Mouse (Mus musculus) embryonic stem cell, embryonic (primary cell): ENCODE results near the gene 2210010C04Rik.

Experiments
- CTCF ChIA-PET, 4 experiments: fragments of 300-600 bp in 2 of 4; fragments of 350-600 bp in 2 of 4; sonication (Branson Sonifier 250); formaldehyde crosslinking; loops; one replicate each; lab custom pipeline; 2022; ENCODE audit warnings: inconsistent platforms in 2 of 4; lab: Charles Lee
- POLR2A ChIA-PET, 4 experiments: fragments of 300-600 bp in 2 of 4; fragments of 350-600 bp in 2 of 4; sonication (Branson Sonifier 250); formaldehyde crosslinking; loops; one replicate each; lab custom pipeline; 2022; ENCODE audit warnings: antibody characterized with exemption in 4 of 4, inconsistent platforms in 1 of 4; lab: Charles Lee

2210010C04Rik gene

DNA sequence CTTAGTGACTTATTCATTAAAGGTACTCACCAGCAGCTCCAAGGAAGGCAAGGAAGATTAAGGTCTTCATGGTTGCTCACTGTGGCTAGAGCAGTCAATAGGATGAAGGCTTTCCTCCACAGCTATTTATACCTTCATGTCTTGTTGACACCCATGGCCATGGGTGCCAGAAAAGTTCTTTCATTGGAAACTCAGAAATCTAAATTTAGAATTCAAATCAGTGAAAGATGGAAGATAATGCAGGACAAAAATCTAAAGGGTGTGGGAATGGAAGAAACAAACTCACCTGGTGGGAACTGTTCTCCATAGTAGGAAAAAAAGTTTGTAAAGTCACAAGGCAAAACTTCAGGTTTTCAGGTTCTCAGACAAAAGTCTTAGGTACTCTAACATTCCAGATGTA is at the start of gene 2210010C04Rik:
TSS of gene 2210010C04Rik (minus strand) at position 101 of the 400 bp plus-strand sequence.
- CTCF ChIA-PET, result no interaction called here
- POLR2A ChIA-PET, result no interaction called here

DNA sequence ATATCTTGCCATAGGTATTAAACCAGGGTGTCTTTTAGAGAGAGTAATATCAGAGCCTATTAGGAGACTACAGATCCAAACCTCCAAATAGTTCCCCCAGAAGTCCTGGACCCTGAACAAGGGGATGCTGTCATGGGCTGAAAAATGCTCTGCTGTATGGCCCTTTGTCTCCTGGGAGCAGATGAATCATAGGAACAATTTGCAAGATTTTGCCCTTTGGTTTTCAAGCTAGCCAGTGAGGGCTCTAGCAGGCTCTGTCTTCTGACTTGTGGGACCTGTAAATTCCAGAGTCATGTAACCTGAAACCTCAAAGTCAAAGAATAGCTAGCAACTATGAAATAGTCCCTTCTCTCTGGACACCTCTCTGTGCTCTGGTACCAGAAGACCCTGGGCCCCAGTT is 44.8 kb upstream of the 2210010C04Rik start:
- ChIA-PET POLR2A (no interaction called here), CTCF (interaction anchor here in 1 of 4 experiments (0.6 kb wide), 1 partner anchor 435 kb away, joined by 3 read pairs; no protein-coding TSS in a partner anchor)

DNA sequence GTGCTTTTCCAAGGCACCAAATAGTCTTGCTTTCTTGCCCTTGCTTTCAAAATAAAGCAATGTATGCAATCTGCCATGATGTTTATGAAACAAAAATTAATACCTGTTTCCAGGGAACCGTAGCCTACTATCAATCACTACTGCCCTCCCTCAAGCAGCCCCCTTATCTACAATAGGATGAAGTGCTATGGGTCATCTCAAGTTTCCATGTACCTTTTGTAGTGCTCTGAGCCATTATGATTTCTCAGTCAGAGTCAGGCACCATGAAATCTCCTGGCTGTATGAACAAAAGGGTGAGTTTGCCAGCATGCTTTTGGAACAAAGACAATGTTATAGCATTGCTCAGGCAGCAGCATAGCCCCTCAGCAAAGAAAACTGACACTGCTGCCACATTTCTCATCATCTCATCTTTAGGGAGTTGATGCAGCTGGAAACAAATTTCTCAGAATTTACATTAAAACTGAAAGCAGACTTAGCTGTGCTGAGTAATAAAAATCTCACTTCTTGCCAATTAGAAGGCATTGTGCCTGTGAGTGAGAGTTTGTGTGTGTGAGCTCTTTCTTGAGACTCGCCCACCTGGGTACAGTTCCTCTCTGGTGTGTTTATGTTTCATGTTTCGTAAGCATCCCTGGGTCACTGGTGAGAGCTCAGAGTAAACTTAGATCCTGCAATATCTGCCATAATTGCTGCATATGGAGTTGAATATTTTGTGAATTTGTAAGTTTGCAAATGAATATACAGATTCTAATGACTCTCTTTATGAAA is 43.4 kb upstream of the 2210010C04Rik start:
- POLR2A ChIA-PET, result no interaction called here
- CTCF ChIA-PET, result interaction anchor here in 1 of 4 experiments (0.7 kb wide), 1 partner anchor 24 kb away, joined by 3 read pairs; no protein-coding TSS in a partner anchor

DNA sequence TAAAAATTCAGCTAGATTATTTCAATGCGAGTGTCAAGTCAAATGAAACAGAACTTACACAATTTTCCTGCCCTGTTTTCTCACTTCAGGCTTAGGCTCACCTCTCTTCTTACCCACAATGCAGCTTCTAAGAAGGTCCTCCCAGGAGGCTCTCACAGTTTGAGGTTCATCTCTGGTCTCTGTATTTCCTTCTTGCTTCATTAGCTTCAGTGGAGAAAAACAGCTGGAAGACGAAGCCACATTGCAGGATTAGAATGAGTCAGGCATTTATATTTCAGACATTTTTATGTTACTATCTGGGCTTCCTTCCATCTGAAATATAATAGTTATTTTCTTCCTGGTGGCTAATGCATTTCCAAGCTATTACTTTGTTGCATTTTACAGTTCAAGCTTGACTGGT is 40.4 kb upstream of the 2210010C04Rik start:
- ChIA-PET POLR2A (no interaction called here), CTCF (no interaction called here)

DNA sequence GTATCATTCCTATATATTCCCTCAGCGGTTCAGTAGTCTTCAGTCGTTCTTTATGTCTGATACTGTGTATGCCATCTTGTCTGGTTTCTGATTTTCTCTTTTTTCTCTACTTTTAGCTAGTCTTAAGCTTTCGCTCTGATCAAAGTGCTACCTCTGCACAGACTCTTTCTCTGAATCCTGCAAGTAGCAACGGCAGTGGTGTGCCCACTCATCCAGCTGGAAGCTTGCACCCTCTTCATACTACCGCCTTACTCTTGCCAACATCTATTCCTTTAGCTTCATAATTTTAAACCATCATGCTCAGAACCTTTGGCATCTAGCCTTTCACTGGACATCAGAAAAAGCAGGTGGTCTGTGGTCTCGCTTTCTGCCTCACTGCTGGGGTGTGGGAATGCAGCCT is 28.0 kb upstream of the 2210010C04Rik start:
- POLR2A ChIA-PET, result no interaction called here
- CTCF ChIA-PET, result no interaction called here

DNA sequence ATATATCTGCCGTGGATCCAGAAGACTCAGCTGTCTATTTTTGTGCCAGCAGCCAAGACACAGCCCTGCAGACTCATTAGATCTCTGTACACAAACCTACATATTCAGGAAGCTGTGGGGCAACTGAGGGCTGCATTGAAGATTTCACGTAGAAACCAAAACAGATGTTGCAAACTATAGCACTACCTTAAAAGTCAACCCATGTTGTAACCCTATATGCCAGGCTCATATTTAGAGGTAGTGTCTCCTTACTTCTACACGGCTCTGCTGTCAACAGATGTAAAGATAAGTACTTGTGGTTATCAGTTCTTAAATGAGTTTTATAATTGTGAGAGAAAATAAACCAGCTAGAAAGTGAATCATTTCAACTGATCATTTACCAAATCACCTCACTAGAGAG is 27.4 kb upstream of the 2210010C04Rik start:
- POLR2A ChIA-PET, result no interaction called here
- CTCF ChIA-PET, result no interaction called here

DNA sequence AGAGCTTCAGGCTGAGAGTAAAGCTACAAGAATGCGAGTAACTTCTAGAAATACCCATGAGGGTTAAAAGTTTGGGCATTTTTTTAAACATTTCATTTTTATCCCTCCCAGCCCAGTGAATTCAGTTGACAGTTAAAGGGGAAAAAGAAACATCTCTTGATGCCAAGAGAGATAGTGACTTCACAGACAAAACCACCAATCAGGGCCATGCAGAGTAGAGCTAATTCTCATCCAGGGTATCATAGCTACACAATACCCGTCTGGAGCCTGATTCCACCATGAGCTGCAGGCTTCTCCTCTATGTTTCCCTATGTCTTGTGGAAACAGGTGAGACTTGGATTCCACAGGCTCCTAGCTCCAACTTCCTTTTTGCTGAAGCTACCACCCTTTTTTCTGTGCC is 26.8 kb upstream of the 2210010C04Rik start:
- ChIA-PET POLR2A (no interaction called here), CTCF (interaction anchor here in 2 of 4 experiments (0.6 to 0.9 kb wide), 3 partner anchors 9 to 210 kb away, joined by 3 read pairs; no protein-coding TSS in a partner anchor)

DNA sequence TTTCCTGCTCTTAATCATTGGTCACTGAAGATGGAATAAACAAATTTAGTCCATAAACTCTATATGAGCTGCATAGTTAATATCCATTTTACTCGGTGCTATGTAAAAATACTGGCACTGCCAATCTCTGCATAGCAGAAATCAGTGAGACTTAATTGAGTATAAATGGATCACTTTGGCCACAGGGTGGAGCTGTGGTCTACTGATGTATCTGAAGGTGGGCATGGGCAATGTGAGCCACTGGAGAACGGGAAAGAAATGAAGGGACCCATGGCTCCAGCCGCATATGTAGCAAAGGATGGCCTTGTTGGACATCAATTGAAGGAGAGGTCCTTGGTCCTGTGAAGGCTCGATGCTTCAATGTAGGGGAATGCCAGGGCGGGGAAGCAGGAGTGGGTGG is 25.8 kb upstream of the 2210010C04Rik start:
- ChIA-PET CTCF (interaction anchor here in 2 of 4 experiments (0.6 to 0.9 kb wide), 3 partner anchors 15 to 706 kb away, joined by 3 to 4 read pairs (median 3); no protein-coding TSS in a partner anchor), POLR2A (interaction anchor here in 1 of 4 experiments (0.6 kb wide), 1 partner anchor 14 kb away, joined by 3 read pairs; no protein-coding TSS in a partner anchor)

DNA sequence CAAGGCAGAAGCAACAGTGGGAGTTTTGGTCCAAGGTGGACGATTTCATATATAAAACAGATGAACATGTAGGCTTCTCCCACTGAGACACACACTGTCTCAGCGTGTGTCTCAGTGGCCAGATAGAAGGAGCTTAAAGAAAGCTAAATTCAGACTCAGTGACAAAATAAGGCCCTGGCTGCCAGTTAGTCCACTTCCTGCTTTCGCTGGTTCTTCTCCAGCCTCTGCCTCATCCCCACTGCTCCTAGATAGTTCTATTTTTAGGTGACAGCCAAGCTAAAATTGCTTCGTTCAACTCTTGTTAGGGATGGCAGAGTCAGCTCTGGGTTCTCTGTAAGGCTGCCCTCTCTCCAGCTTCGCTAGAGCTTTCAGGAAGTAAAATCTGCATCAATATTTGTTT is 22.3 kb upstream of the 2210010C04Rik start:
- CTCF ChIA-PET, result interaction anchor here in 1 of 4 experiments (0.7 kb wide), 1 partner anchor 40 kb away, joined by 3 read pairs; no protein-coding TSS in a partner anchor
- POLR2A ChIA-PET, result interaction anchor here in 1 of 4 experiments (0.6 kb wide), 1 partner anchor 635 kb away, joined by 3 read pairs; no protein-coding TSS in a partner anchor

DNA sequence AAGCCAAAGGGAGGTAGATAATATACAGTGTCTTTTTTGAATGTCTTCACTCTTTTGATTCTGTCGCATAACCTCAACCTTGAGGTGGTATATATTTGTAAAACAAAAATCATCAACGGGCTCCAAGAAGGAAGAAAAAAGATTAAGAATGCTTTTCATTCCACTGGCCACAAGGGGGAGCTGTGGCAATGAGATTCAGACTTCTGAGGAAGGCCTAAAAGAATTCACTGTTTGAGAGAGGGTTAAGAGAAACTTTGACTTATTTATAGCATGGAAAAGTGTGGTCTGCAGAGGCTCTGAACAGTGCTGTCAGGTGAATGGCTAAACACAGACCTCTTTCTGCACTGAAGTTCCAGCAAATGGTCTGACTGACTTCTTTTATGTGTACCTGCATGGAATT is 20.3 kb upstream of the 2210010C04Rik start:
- ChIA-PET CTCF (interaction anchor here in 3 of 4 experiments (0.6 to 1.6 kb wide), 8 partner anchors 9 to 1168 kb away, joined by 3 to 7 read pairs (median 4); no protein-coding TSS in a partner anchor), POLR2A (no interaction called here)

DNA sequence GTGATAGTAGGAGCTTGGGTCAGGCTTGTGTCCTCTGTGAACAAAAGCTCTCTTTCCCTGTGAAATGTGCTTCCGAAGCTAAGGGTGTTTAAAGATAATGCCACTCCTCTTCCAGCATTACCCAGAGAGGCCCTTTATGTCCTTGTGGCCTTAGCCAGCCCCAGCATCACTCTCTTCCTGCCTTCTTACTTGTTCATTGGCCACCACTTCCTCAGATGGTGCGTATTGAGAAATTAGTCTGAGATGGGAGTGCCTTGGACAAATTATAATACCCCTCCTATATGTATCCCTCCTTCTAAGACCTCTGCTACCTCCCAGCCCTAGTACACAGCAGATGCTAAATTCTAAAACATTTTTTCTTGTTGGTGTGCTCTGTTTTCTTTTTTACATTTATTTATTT is 19.1 kb upstream of the 2210010C04Rik start:
- CTCF ChIA-PET, result interaction anchor here in 3 of 4 experiments (0.6 to 1.3 kb wide), 4 partner anchors 8 to 101 kb away, joined by 4 to 5 read pairs (median 4); no protein-coding TSS in a partner anchor
- POLR2A ChIA-PET, result no interaction called here

DNA sequence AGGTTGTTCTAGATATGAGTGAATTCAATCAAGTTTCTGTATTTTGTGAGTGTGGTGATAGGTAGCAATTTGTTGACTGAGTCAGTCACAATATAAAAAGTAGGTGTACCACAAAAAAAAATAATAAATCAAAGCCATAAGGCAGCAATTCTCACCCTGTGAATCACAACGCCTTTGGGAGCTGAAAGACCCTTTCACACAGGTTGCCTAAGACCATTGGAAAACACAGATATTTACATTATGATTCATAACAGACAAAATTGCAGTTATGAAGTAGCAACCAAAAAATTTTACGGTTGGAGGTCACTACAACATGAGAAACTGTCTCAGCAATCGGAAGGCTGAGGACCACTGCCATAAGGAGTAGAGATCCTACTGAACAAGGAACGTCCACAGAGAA is 16.5 kb upstream of the 2210010C04Rik start:
- POLR2A ChIA-PET, result no interaction called here
- CTCF ChIA-PET, result no interaction called here

DNA sequence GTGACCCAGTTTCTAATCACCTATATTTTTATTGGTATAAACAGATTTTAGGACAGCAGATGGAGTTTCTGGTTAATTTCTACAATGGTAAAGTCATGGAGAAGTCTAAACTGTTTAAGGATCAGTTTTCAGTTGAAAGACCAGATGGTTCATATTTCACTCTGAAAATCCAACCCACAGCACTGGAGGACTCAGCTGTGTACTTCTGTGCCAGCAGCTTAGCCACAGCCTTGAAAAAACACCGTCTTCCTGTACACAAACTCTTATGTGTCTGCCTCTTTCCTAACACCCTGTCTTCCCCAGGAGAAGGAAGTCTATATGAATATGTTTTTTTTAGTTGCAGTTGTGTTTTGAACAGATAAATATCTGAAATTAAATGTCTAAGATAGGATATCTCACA is 13.3 kb upstream of the 2210010C04Rik start:
- CTCF ChIA-PET, result no interaction called here
- POLR2A ChIA-PET, result no interaction called here

DNA sequence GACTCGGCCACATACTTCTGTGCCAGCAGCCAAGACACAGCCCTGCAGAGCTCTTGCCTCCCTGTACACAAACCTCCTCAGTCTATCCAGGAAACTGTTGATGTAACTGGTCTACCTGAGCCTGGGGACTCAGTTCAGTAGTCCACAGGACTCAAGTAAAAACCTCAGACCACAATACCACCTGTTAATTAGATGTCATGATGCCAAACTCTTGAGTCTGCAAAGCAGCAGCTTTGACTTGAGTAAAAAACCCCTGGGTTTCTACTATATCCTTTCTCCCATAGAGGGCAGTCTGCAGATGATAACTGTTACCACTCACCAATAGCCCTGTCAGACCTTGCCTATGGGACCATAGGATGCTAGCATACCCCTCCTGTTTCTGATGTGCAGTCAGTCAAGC is 12.7 kb upstream of the 2210010C04Rik start:
- CTCF ChIA-PET, result interaction anchor here in 1 of 4 experiments (0.9 kb wide), 1 partner anchor 66 kb away, joined by 4 read pairs; no protein-coding TSS in a partner anchor
- POLR2A ChIA-PET, result interaction anchor here in 1 of 4 experiments (0.9 kb wide), 1 partner anchor 13 kb away, joined by 3 read pairs; no protein-coding TSS in a partner anchor

DNA sequence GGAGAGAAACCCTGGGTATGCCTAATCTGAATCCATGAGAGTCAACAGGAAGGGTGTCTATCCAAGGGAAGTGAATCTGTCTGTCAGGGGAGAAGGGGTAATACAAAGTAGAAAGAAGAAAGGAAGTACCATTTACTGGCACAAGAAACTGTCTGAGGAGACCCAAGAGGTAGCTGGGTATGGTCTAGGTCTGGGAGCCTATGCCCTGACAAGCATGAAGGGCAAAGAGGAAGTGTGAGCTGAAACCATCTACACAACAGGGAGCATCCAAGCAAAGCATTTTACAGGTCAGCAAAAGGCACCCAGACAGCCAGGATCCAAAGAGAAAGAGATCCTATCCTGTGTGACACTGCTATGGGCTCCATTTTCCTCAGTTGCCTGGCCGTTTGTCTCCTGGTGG is 11.9 kb upstream of the 2210010C04Rik start:
- CTCF ChIA-PET, result interaction anchor here in 3 of 4 experiments (0.9 to 1.4 kb wide), 5 partner anchors 8 to 66 kb away, joined by 3 to 7 read pairs (median 4); no protein-coding TSS in a partner anchor

DNA sequence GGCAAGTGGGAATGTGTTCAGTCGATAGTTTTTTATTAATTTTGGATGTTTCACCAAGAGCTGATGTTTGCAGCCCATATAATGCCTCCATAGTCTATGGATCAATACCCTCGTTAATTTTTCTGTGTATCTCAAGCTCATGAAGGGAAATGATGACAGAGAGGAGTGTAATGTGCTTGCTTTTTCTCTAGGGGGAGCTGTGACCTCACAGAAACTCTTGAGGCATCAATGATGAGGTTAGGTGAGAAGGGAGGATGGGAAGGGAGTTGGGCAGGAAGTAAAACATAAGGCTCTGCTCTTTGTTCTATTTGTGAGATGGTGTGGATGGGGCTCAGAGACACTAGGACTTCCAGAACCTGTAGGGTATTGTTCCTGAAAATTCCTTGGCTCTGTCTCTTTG is 11.2 kb upstream of the 2210010C04Rik start:
- ChIA-PET POLR2A (no interaction called here), CTCF (interaction anchor here in 3 of 4 experiments (0.6 to 1.4 kb wide), 6 partner anchors 8 to 66 kb away, joined by 3 to 7 read pairs (median 4); no protein-coding TSS in a partner anchor)

More for the DNA sequence above, 11.9 kb upstream of the 2210010C04Rik start:
- POLR2A ChIA-PET, result interaction anchor here in 1 of 4 experiments (0.9 kb wide), 1 partner anchor 14 kb away, joined by 3 read pairs; no protein-coding TSS in a partner anchor

DNA sequence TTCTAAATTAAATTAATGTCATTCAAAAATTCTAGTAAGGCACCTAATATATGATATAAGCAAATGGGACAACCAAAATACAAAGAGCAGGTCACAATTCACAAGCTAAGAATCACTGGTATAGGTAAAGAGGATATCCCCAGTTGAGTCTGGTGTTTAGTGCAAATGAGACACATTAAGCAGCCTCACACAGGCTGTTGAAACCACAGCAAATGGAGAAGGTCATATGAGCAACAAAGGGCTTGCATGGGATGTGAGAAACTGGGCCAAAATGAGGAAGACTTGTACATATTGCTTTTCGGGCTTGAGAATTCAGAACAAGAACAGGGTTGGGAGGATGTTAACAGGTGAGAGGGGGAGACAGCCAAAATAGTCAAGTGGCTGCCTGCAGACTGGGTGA is 9.4 kb upstream of the 2210010C04Rik start:
- CTCF ChIA-PET, result interaction anchor here in 1 of 4 experiments (1.3 kb wide), 1 partner anchor 11 kb away, joined by 4 read pairs; no protein-coding TSS in a partner anchor
- POLR2A ChIA-PET, result no interaction called here

DNA sequence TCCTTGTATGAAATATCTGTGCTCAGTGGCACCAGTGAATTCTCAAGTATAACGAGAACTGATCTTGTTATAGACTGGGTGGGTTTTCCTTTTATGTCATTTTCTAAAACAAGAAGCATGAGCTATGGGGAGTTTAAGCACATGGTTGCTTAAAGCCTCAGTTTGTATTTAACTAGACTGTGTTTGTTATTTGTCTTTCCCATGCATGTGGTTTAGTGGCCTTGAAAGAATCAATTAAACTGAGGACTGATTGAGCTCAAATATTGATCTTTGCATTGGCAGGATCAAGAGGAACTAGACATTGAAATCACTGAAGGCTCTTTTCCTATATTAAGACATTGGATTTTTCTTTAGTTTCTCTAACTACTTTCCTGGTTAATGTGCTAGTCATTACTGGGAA is 9.0 kb upstream of the 2210010C04Rik start:
- POLR2A ChIA-PET, result no interaction called here

DNA sequence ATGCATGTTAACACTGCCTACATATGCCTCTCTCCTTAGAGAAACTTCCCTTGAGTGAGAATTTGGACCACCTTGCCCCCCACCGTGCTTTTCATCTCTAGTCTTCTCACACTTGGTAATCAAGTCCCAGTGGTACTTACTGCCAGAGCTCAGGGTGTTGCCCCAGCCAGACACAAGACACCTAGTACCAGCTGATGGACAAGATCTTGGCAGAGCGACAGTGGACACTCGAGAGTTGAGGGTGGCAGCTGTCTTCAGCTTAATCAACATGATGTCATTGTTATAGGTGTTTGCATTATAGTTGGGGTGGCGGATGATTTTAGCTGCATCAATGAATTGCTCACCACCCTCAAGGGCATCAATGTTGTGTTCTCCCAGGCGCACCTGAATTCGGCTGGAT is 2.5 kb downstream of the 2210010C04Rik start:
- CTCF ChIA-PET, result no interaction called here
- POLR2A ChIA-PET, result no interaction called here

More for the DNA sequence above, 9.0 kb upstream of the 2210010C04Rik start:
- CTCF ChIA-PET, result interaction anchor here in 2 of 4 experiments (1.3 to 1.8 kb wide), 2 partner anchors 11 to 74 kb away, joined by 4 read pairs; no protein-coding TSS in a partner anchor
